Mouse (Mus musculus): Measurements from ENCODE around the gene Kif9. TPM values are rescaled to one million over a fixed set of nuclear protein-coding genes. Genes with fewer than 3 reads are reported as not detected.

Kif9 gene
- total and polyA plus RNA-seq, 3 experiments, result 0.54 to 0.72 TPM; not detected in 1

DNA sequence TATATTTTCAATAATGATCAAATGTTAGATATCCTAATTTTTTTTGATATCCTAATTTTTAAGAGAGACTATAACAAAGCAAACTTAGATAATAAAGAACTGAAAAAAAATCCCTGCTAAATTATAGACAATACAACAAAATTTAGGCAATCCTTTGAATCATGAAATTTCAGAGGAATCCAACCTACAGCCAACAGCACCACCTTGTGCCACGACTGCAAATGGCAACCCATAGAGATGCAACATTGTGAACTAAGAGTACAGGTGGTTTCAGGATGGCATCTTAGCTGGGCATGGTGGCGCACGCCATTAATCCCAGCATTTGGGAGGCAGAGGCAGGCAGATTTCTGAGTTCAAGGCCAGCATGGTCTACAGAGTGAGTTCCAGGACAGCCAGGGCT is 10.6 kb upstream of the Kif9 start:
- peaks cover 3 to 16% of the 10 kb centered on the region in 2 experiments; a peak in 3 of 4 replicates for H3K4me1 ChIP-seq (ENCODE audit: control insufficient read depth in 1 of 2, insufficient read depth in 2 of 2, low read length in 2 of 2)
- no peak overlapping the region for H3K4me3 ChIP-seq (ENCODE audit: control insufficient read depth in 1 of 2, insufficient read depth in 1 of 2, low read depth in 2 of 2, low read length in 2 of 2)
- H3K79me2 ChIP-seq (ENCODE audit: control insufficient read depth, insufficient read depth, low read length, poor library complexity), result no peaks in the 10 kb centered on the region
- TF ChIP-seq GATA1 (IDR thresholded peaks at IDR 0.05; ENCODE audit: low read depth, low read length), result no peak
- TF ChIP-seq ZNF384 (IDR thresholded peaks at IDR 0.05; ENCODE audit: low read depth, low read length), result peak; percentile 34; the same call in 1 of the 2 replicates
- 0 out of 2 replicates have a peak, but pooled peaks have one; percentile 19 for TF ChIP-seq MYC (IDR thresholded peaks at IDR 0.05; ENCODE audit: low read depth, low read length)
- peak; percentile 80 for TF ChIP-seq SMC3 (IDR thresholded peaks at IDR 0.05; ENCODE audit: low read depth, low read length)
- TF ChIP-seq RCOR1 (IDR thresholded peaks at IDR 0.05; ENCODE audit: low read depth, low read length), result no peak
- peak; percentile 84 for TF ChIP-seq RAD21 (IDR thresholded peaks at IDR 0.05; ENCODE audit: low read depth, low read length)
- TF ChIP-seq KAT2A (conservative IDR thresholded peaks at IDR 0.05; ENCODE audit: low read depth, low read length), result no peak
- no peak for TF ChIP-seq MAX (IDR thresholded peaks at IDR 0.05; ENCODE audit: low read length)
- no peak for TF ChIP-seq JUND (IDR thresholded peaks at IDR 0.05; ENCODE audit: low read depth, low read length)
- 0 out of 2 replicates have a peak, but pooled peaks have one; percentile 28 for TF ChIP-seq SIN3A (IDR thresholded peaks at IDR 0.05; ENCODE audit: low read length)
- TF ChIP-seq CTCF (IDR thresholded peaks at IDR 0.05 in 2 of 3, conservative IDR thresholded peaks at IDR 0.05 in 1 of 3; ENCODE audit: control insufficient read depth in 1 of 3, insufficient read depth in 1 of 3, low read depth in 2 of 3, low read length in 3 of 3, poor library complexity in 1 of 3, severe bottlenecking in 1 of 3), result peak; percentile 50 to 83 (median 68)
- TF ChIP-seq HCFC1 (IDR thresholded peaks at IDR 0.05; ENCODE audit: low read depth, low read length), result no peak
- TF ChIP-seq GABPA (IDR thresholded peaks at IDR 0.05; ENCODE audit: low read depth, low read length), result no peak
- TF ChIP-seq TBP (IDR thresholded peaks at IDR 0.05; ENCODE audit: low read depth, low read length), result no peak
- peak; percentile 68 for TF ChIP-seq ZC3H11A (IDR thresholded peaks at IDR 0.05; ENCODE audit: low read depth, low read length)
- no peak for TF ChIP-seq NRF1 (IDR thresholded peaks at IDR 0.05; ENCODE audit: insufficient read depth, low read depth, low read length, poor library complexity, severe bottlenecking)
- H3K9ac ChIP-seq (ENCODE audit: control insufficient read depth, low read depth, low read length, poor library complexity, severe bottlenecking), result no peak overlapping the region
- H3K9me3 ChIP-seq (replicated peaks; ENCODE audit: insufficient read depth, low read length), result no peaks in the 10 kb centered on the region
- no peaks in the 10 kb centered on the region for H3K27me3 ChIP-seq (ENCODE audit: control insufficient read depth in 1 of 2, insufficient read depth in 2 of 2, low read length in 2 of 2)
- peaks cover 0 to 6% of the 10 kb centered on the region in 2 experiments; a peak in 2 of 4 replicates for H3K36me3 ChIP-seq (ENCODE audit: control insufficient read depth in 1 of 2, insufficient read depth in 2 of 2, low read length in 2 of 2)
- DNase-seq (ENCODE audit: low read depth, low spot score), result peak; percentile 62
- no peak overlapping the region for H3K27ac ChIP-seq (ENCODE audit: control insufficient read depth, low read depth, low read length)

DNA sequence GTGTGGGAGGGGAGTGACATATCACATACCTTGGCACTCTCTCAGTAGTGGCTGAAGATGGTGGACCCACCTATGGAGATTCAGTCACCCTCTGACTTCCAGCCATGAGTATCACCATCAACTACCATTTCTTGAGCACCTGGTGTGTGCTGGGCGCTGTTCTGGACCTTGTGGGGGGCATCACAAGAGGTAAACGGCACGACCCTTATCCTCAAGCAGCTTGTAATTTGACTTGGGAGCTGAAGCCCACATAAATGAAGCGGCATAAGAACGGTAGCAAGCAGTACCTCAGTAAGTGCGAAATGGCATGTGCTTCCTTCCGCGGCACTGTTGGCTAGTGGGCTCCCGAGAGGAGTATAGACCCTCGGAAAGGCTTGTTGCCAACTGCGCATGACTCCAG is 1.2 kb downstream of the Kif9 start:
- TF ChIP-seq MAFK (IDR thresholded peaks at IDR 0.05; ENCODE audit: borderline replicate concordance, low read depth, low read length), result no peak
- TF ChIP-seq USF2 (IDR thresholded peaks at IDR 0.05; ENCODE audit: borderline replicate concordance in 1 of 2, insufficient read depth in 1 of 2, low read depth in 1 of 2, low read length in 2 of 2), result no peak
- TF ChIP-seq E2F4 (IDR thresholded peaks at IDR 0.05; ENCODE audit: borderline replicate concordance, low read depth, low read length), result no peak
- TF ChIP-seq NELFE (IDR thresholded peaks at IDR 0.05; ENCODE audit: low read depth, low read length), result no peak
- TF ChIP-seq POLR2AphosphoS2 (IDR thresholded peaks at IDR 0.05; ENCODE audit: low read length), result no peak
- no peak for TF ChIP-seq ZC3H11A (IDR thresholded peaks at IDR 0.05; ENCODE audit: low read depth, low read length)
- TF ChIP-seq TCF12 (IDR thresholded peaks at IDR 0.05; ENCODE audit: low read depth, low read length), result no peak
- TF ChIP-seq MYB (IDR thresholded peaks at IDR 0.05; ENCODE audit: low read depth, low read length), result no peak
- TF ChIP-seq GABPA (IDR thresholded peaks at IDR 0.05; ENCODE audit: low read depth, low read length), result no peak
- no peak for TF ChIP-seq ELF1 (IDR thresholded peaks at IDR 0.05; ENCODE audit: low read depth, low read length)
- no peak for TF ChIP-seq CHD1 (IDR thresholded peaks at IDR 0.05; ENCODE audit: low read depth, low read length)
- TF ChIP-seq NRF1 (IDR thresholded peaks at IDR 0.05; ENCODE audit: insufficient read depth, low read depth, low read length, poor library complexity, severe bottlenecking), result no peak
- no peak for TF ChIP-seq ZKSCAN1 (IDR thresholded peaks at IDR 0.05; ENCODE audit: low read depth, low read length)
- no peak for TF ChIP-seq UBTF (IDR thresholded peaks at IDR 0.05; ENCODE audit: borderline replicate concordance, insufficient read depth, low read depth, low read length)
- TF ChIP-seq JUND (IDR thresholded peaks at IDR 0.05; ENCODE audit: low read depth, low read length), result no peak
- no peak for TF ChIP-seq HCFC1 (IDR thresholded peaks at IDR 0.05; ENCODE audit: low read depth, low read length)
- TF ChIP-seq SIN3A (IDR thresholded peaks at IDR 0.05; ENCODE audit: low read length), result no peak
- TF ChIP-seq RAD21 (IDR thresholded peaks at IDR 0.05; ENCODE audit: low read depth, low read length), result no peak
- no peak for TF ChIP-seq MYC (IDR thresholded peaks at IDR 0.05; ENCODE audit: low read depth, low read length)
- TF ChIP-seq RCOR1 (IDR thresholded peaks at IDR 0.05; ENCODE audit: low read depth, low read length), result no peak

More for the DNA sequence above, 1.2 kb downstream of the Kif9 start:
- no peaks in the 10 kb centered on the region; the same call in 1 of the 2 replicates for H3K79me2 ChIP-seq (ENCODE audit: control insufficient read depth, insufficient read depth, low read length, poor library complexity)
- peaks cover 0 to 2% of the 10 kb centered on the region in 2 experiments; a peak in 1 of 4 replicates for H3K27me3 ChIP-seq (ENCODE audit: control insufficient read depth in 1 of 2, insufficient read depth in 2 of 2, low read length in 2 of 2)
- no peak for DNase-seq (ENCODE audit: low read depth, low spot score)
- no peak overlapping the region for H3K4me3 ChIP-seq (ENCODE audit: control insufficient read depth in 1 of 2, insufficient read depth in 1 of 2, low read depth in 2 of 2, low read length in 2 of 2)
- H3K36me3 ChIP-seq (ENCODE audit: control insufficient read depth in 1 of 2, insufficient read depth in 2 of 2, low read length in 2 of 2), result peaks cover 0 to 5% of the 10 kb centered on the region in 2 experiments; a peak in 2 of 4 replicates
- H3K9ac ChIP-seq (ENCODE audit: control insufficient read depth, low read depth, low read length, poor library complexity, severe bottlenecking), result no peak overlapping the region
- H3K9me3 ChIP-seq (replicated peaks; ENCODE audit: insufficient read depth, low read length), result no peaks in the 10 kb centered on the region
- H3K4me1 ChIP-seq (ENCODE audit: control insufficient read depth in 1 of 2, insufficient read depth in 2 of 2, low read length in 2 of 2), result peaks cover 0 to 6% of the 10 kb centered on the region in 2 experiments; a peak in 3 of 4 replicates
- H3K27ac ChIP-seq (ENCODE audit: control insufficient read depth, low read depth, low read length), result no peak overlapping the region
